Comparison of ENCODE assay signal across 10 mouse cellular contexts in genomic region chr13:16762727-16763512, GRCm38 (mm10).
DNase-seq lines count a peak whose midpoint lies in the region; ATAC-seq and TF ChIP-seq lines count a peak whose summit lies in the region.
"Had no signal": no experiment of that assay in that cellular context is flagged by ENCODE, and none has a peak within 500 bp of the region (broad histone marks: within the 10 kb centered on the region; RNA-seq: fewer than 3 reads in every experiment).

No protein-coding gene starts in this region.

- no peaks in the 10 kb centered on the region for H3K27me3 ChIP-seq in hindbrain, embryonic 12.5 days
- H3K27me3 ChIP-seq in midbrain, postnatal 0 days (ENCODE audit: insufficient read depth, low read length), result no peaks in the 10 kb centered on the region
- H3K27me3 ChIP-seq: heart, embryonic 13.5 days had no signal

- H3K9ac ChIP-seq in hindbrain, embryonic 12.5 days, result no peak overlapping the region
- H3K9ac ChIP-seq in midbrain, postnatal 0 days (replicated peaks; ENCODE audit: low read length, poor library complexity, severe bottlenecking), result no peak overlapping the region
- H3K9ac ChIP-seq: heart, embryonic 13.5 days had no signal

- H3K4me3 ChIP-seq in hindbrain, embryonic 12.5 days, result no peak overlapping the region
- no peak overlapping the region for H3K4me3 ChIP-seq in midbrain, postnatal 0 days (ENCODE audit: low read depth, low read length)
- H3K4me3 ChIP-seq: heart, embryonic 13.5 days had no signal

- H3K4me2 ChIP-seq in hindbrain, embryonic 12.5 days (replicated peaks), result no peak overlapping the region
- H3K4me2 ChIP-seq in midbrain, postnatal 0 days (ENCODE audit: low read depth, low read length, poor library complexity, severe bottlenecking), result no peak overlapping the region
- H3K4me2 ChIP-seq: heart, embryonic 13.5 days had no signal

- WGBS in hindbrain, embryonic 12.5 days, result 35% methylated on average over 8 of the region's 8 CpGs
- 47% methylated on average over 8 of the region's 8 CpGs for WGBS in midbrain, postnatal 0 days

- no peaks in the 10 kb centered on the region for H3K36me3 ChIP-seq in hindbrain, embryonic 12.5 days
- no peaks in the 10 kb centered on the region for H3K36me3 ChIP-seq in midbrain, postnatal 0 days (ENCODE audit: insufficient read depth, low read length)
- H3K36me3 ChIP-seq: G1E; heart, embryonic 13.5 days had no signal

- no peaks in the 10 kb centered on the region for H3K9me3 ChIP-seq in hindbrain, embryonic 12.5 days (replicated peaks)
- H3K9me3 ChIP-seq in midbrain, postnatal 0 days (ENCODE audit: low read length), result no peaks in the 10 kb centered on the region
- H3K9me3 ChIP-seq: G1E; heart, embryonic 13.5 days had no signal

- peak; percentile 92 for ATAC-seq in hindbrain, embryonic 12.5 days (ENCODE audit: low FRiP score)
- no peak for ATAC-seq in midbrain, postnatal 0 days (ENCODE audit: low FRiP score)

- peaks cover 13% of the 10 kb centered on the region for H3K4me1 ChIP-seq in hindbrain, embryonic 12.5 days
- H3K4me1 ChIP-seq in midbrain, postnatal 0 days (ENCODE audit: insufficient read depth, low read length), result no peaks in the 10 kb centered on the region; the same call in 1 of the 2 replicates

- H3K27ac ChIP-seq in hindbrain, embryonic 12.5 days, result peak overlapping the region; percentile 8; the same call in 1 of the 2 replicates
- H3K27ac ChIP-seq in midbrain, postnatal 0 days (ENCODE audit: low read depth, low read length), result no peak overlapping the region
- H3K27ac ChIP-seq: heart, embryonic 13.5 days had no signal

- no peak for TF ChIP-seq POLR2A in brain, embryonic 14.5 days (IDR thresholded peaks at IDR 0.05; ENCODE audit: borderline replicate concordance, extremely low read depth, insufficient read depth, insufficient read length, poor library complexity, severe bottlenecking)

- no peak for TF ChIP-seq CTCF in brain, embryonic 14.5 days (IDR thresholded peaks at IDR 0.05; ENCODE audit: borderline replicate concordance, extremely low read depth, insufficient read depth, insufficient read length)
- no peak for TF ChIP-seq CTCF in midbrain, postnatal 0 days (IDR thresholded peaks at IDR 0.05)

- peak; percentile 2 for DNase-seq in embryo, embryonic 11 days
- no peak for DNase-seq in embryo, embryonic 9.5 days (ENCODE audit: extremely low spot score)
- DNase-seq in brain, embryonic 14.5 days (ENCODE audit: low read depth), result peak; percentile 92
- peak; percentile 45 for DNase-seq in midbrain, postnatal 0 days (ENCODE audit: low spot score)
- no peak for DNase-seq in adrenal gland, postnatal 36 days
- DNase-seq in kidney, adult 8-10 months, result no peak
- no peak for DNase-seq in B cell, adult 2 months

Comparison
In these comparisons a context has a peak if more than half of its experiments do, and no peak if none do; other contexts are left out.
1. DNase-seq: peak in embryo, embryonic 11 days (single experiment), brain, embryonic 14.5 days (single experiment) and midbrain, postnatal 0 days (single experiment); none in embryo, embryonic 9.5 days (single experiment), adrenal gland, postnatal 36 days (0 of 2), kidney, adult 8-10 months (0 of 2) and B cell, adult 2 months (0 of 2).